Mouse (Mus musculus) CH12.LX (cell line): ENCODE measurements around the gene Ccdc93. TPM values are rescaled to one million over a fixed set of nuclear protein-coding genes. Genes with fewer than 3 reads are reported as not detected.

ENCODE experiments used
- DNase-seq: peaks from one replicate; pipeline ENCODE4 v3.0.0-alpha.2; 2013; ENCODE audit errors: extremely low read depth
- H3K27ac ChIP-seq: 2 replicates; pipeline ENCODE4 v1.5.1; 2012; ENCODE audit warnings: low read depth, mild to moderate bottlenecking, control low read depth, moderate library complexity; ENCODE audit not compliant: insufficient read depth
- H3K27me3 ChIP-seq: replicated peaks from 2 replicates; pipeline ENCODE3; 2012; ENCODE audit warnings: inconsistent platforms
- H3K36me3 ChIP-seq, 2 experiments: replicated peaks in 1 of 2; 2 replicates each; pipeline versions ENCODE3 to v1.6.1; 2012; ENCODE audit warnings: inconsistent platforms in 1 of 2, low read length in 1 of 2, mild to moderate bottlenecking in 1 of 2, mixed read lengths in 1 of 2, moderate library complexity in 1 of 2; ENCODE audit not compliant: control insufficient read depth in 1 of 2, insufficient read depth in 1 of 2
- H3K4me1 ChIP-seq, 2 experiments: 2 replicates each; pipeline ENCODE4 v1.6.1; 2012; ENCODE audit warnings: inconsistent platforms in 1 of 2, moderate library complexity in 1 of 2; ENCODE audit not compliant: insufficient read depth in 2 of 2, control insufficient read depth in 1 of 2
- H3K4me2 ChIP-seq: 2 replicates; pipeline ENCODE4 v1.6.1; 2012; ENCODE audit warnings: low read depth, mild to moderate bottlenecking, control low read depth; ENCODE audit not compliant: poor library complexity, insufficient read depth, severe bottlenecking
- H3K4me3 ChIP-seq, 3 experiments: fragments of 150-350 bp in 1 of 3; sonication (generic) in 1 of 3; replicated peaks in 1 of 3; 2 replicates each; pipeline versions ENCODE3 to v1.5.1; 2011 to 2012; ENCODE audit warnings: low read depth in 2 of 3, low read length in 2 of 3, mild to moderate bottlenecking in 2 of 3, moderate library complexity in 2 of 3, control low read depth in 1 of 3, improper control_type of control experiment in 1 of 3, inconsistent platforms in 1 of 3, mixed read lengths in 1 of 3; ENCODE audit not compliant: poor library complexity in 1 of 3
- H3K79me2 ChIP-seq: replicated peaks from 2 replicates; pipeline ENCODE4 v1.6.1; 2012; ENCODE audit warnings: mild to moderate bottlenecking, moderate library complexity; ENCODE audit not compliant: control insufficient read depth, poor library complexity, insufficient read depth, severe bottlenecking; ENCODE audit errors: extremely low read depth
- H3K9ac ChIP-seq: 2 replicates; pipeline ENCODE4 v1.6.1; 2012; ENCODE audit warnings: low read depth, mild to moderate bottlenecking, control low read depth, moderate library complexity; ENCODE audit not compliant: insufficient read depth
- H3K9me3 ChIP-seq: replicated peaks from 2 replicates; pipeline ENCODE3; 2012; ENCODE audit warnings: low read length, inconsistent platforms, mixed read lengths
- CHD1 ChIP-seq: IDR thresholded peaks from 2 replicates; pipeline ENCODE4 v1.6.1; 2012; ENCODE audit warnings: low read depth, low read length, improper control_type of control experiment, inconsistent platforms
- CHD2 ChIP-seq: IDR thresholded peaks from 2 replicates; pipeline ENCODE4 v1.6.1; 2011; ENCODE audit warnings: low read length, improper control_type of control experiment
- CTCF ChIP-seq, 2 experiments: IDR thresholded peaks in 1 of 2; conservative IDR thresholded peaks in 1 of 2; 2 replicates each; pipeline ENCODE4 v1.5.1; 2011 to 2012; ENCODE audit warnings: low read depth in 2 of 2, low read length in 2 of 2, improper control_type of control experiment in 1 of 2, inconsistent platforms in 1 of 2, mild to moderate bottlenecking in 1 of 2, moderate library complexity in 1 of 2
- ELF1 ChIP-seq: IDR thresholded peaks from 2 replicates; pipeline ENCODE4 v1.6.1; 2014; ENCODE audit warnings: low read depth, mild to moderate bottlenecking, inconsistent platforms, low read length, improper control_type of control experiment
- EP300 ChIP-seq: IDR thresholded peaks from 2 replicates; pipeline ENCODE4 v1.6.1; 2011; ENCODE audit warnings: low read length, improper control_type of control experiment
- ETS1 ChIP-seq: conservative IDR thresholded peaks from 2 replicates; pipeline ENCODE4 v1.6.1; 2012; ENCODE audit warnings: low read depth, mild to moderate bottlenecking, inconsistent platforms, low read length, improper control_type of control experiment, moderate library complexity
- GABPA ChIP-seq: IDR thresholded peaks from 2 replicates; pipeline ENCODE4 v1.6.1; 2012; ENCODE audit warnings: low read depth, low read length, improper control_type of control experiment, inconsistent platforms; ENCODE audit not compliant: insufficient replicate concordance
- IRF4 ChIP-seq: IDR thresholded peaks from 2 replicates; pipeline ENCODE4 v1.6.1; 2014; ENCODE audit warnings: low read depth, mild to moderate bottlenecking, inconsistent platforms, low read length, improper control_type of control experiment
- JUND ChIP-seq: conservative IDR thresholded peaks from 2 replicates; pipeline ENCODE4 v1.6.1; 2011; ENCODE audit warnings: low read depth, low read length, improper control_type of control experiment
- KAT2A ChIP-seq: IDR thresholded peaks from 2 replicates; pipeline ENCODE4 v1.6.1; 2012; ENCODE audit warnings: low read length, improper control_type of control experiment, inconsistent platforms; ENCODE audit not compliant: insufficient replicate concordance
- MAX ChIP-seq: IDR thresholded peaks from 2 replicates; pipeline ENCODE4 v1.6.1; 2011; ENCODE audit warnings: low read length, improper control_type of control experiment
- MXI1 ChIP-seq: IDR thresholded peaks from 2 replicates; pipeline ENCODE4 v1.6.1; 2011; ENCODE audit warnings: mild to moderate bottlenecking, low read depth, low read length, improper control_type of control experiment
- MYC ChIP-seq: IDR thresholded peaks from 2 replicates; pipeline ENCODE4 v1.6.1; 2011; ENCODE audit warnings: low read depth, mild to moderate bottlenecking, improper control_type of control experiment, low read length
- NRF1 ChIP-seq: IDR thresholded peaks from 2 replicates; pipeline ENCODE4 v1.6.1; 2014; ENCODE audit warnings: low read depth, mild to moderate bottlenecking, inconsistent platforms, low read length, improper control_type of control experiment, moderate library complexity
- POLR2A ChIP-seq: IDR thresholded peaks from 2 replicates; pipeline ENCODE4 v1.6.1; 2011; ENCODE audit warnings: low read depth, mild to moderate bottlenecking, improper control_type of control experiment, low read length
- RAD21 ChIP-seq: IDR thresholded peaks from 2 replicates; pipeline ENCODE4 v1.6.1; 2011; ENCODE audit warnings: low read depth, mild to moderate bottlenecking, low read length, improper control_type of control experiment, moderate library complexity
- SIN3A ChIP-seq: IDR thresholded peaks from 2 replicates; pipeline ENCODE4 v1.6.1; 2012; ENCODE audit warnings: low read length, improper control_type of control experiment, inconsistent platforms
- SMC3 ChIP-seq: IDR thresholded peaks from 2 replicates; pipeline ENCODE4 v1.6.1; 2011; ENCODE audit warnings: low read depth, low read length, improper control_type of control experiment
- TCF12 ChIP-seq: IDR thresholded peaks from 2 replicates; pipeline ENCODE4 v1.6.1; 2014; ENCODE audit warnings: low read depth, mild to moderate bottlenecking, inconsistent platforms, low read length, improper control_type of control experiment
- UBTF ChIP-seq: IDR thresholded peaks from 2 replicates; pipeline ENCODE4 v1.6.1; 2012; ENCODE audit warnings: low read depth, mild to moderate bottlenecking, inconsistent platforms, low read length, improper control_type of control experiment, moderate library complexity
- USF1 ChIP-seq: IDR thresholded peaks from 2 replicates; pipeline ENCODE4 v1.6.1; 2014; ENCODE audit warnings: low read depth, mild to moderate bottlenecking, inconsistent platforms, low read length, improper control_type of control experiment
- USF2 ChIP-seq: conservative IDR thresholded peaks from 2 replicates; pipeline ENCODE4 v1.6.1; 2011; ENCODE audit warnings: low read depth, low read length, improper control_type of control experiment
- ZC3H11A ChIP-seq: IDR thresholded peaks from 2 replicates; pipeline ENCODE4 v1.6.1; 2012; ENCODE audit warnings: low read depth, mild to moderate bottlenecking, inconsistent platforms, low read length, improper control_type of control experiment
- ZKSCAN1 ChIP-seq: IDR thresholded peaks from 2 replicates; pipeline ENCODE4 v1.6.1; 2012; ENCODE audit warnings: low read depth, inconsistent platforms, low read length, improper control_type of control experiment, borderline replicate concordance
- ZMIZ1 ChIP-seq: IDR thresholded peaks from 2 replicates; pipeline ENCODE4 v1.6.1; 2012; ENCODE audit warnings: low read depth, mild to moderate bottlenecking, inconsistent platforms, low read length, improper control_type of control experiment
- dilution Hi-C: fragments of 300-500 bp; cut with MboI; formaldehyde crosslinking; loops from 2 replicates; pipeline ENCODE4 v1.14.3; 2020; ENCODE audit warnings: low sequenced_read_pairs; ENCODE audit not compliant: extremely low pct_unique_long_range_greater_than_20kb, extremely low pct_ligation_motif_present
- in situ Hi-C: fragments of 300-500 bp; cut with MboI; formaldehyde crosslinking; loops from 3 replicates; pipeline ENCODE4 v1.14.3; 2019; ENCODE audit warnings: low sequenced_read_pairs, low pct_ligation_motif_present, low pct_unique_long_range_greater_than_20kb, mixed read lengths
- polyA plus RNA-seq: library from polyadenylated mRNA; unstranded; fragments of >175 nt; gene quantifications from 2 replicates; pipeline ENCODE4 v1.2.1, GENCODE M21; 2012; ENCODE audit warnings: low read depth; ENCODE audit not compliant: insufficient read length
- total RNA-seq, 2 experiments: library from RNA; depleted of rRNA; stranded (reverse); fragments of 300-350 nt in 1 of 2; fragments of >200 nt in 1 of 2; gene quantifications; 2 replicates each; pipeline ENCODE4 v1.2.3; 2012 to 2014

The Ccdc93 gene
- total and polyA plus RNA-seq, 3 experiments, result 21.0 to 34.0 (median 23.7) TPM

DNA sequence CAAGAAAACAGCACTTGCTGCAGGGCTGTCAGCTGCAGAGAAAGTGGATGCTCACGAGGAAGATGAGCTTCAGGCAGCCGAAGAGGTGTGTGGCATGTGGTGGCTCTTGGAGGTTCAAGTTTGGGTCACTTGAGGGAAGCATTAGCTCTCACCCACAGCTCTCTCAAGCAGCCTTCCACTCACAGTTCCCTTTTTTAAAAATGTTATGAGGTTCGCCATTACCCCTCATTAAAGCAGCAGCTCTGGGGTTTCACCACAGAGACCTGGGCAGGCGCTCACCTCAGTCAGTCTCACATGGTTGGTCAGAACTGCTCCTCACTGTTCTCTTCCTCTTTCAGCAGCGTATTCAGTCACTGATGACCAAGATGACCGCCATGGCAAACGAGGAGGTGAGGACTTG, 31.0 kb downstream of the Ccdc93 start (continued):
- TF ChIP-seq CHD1, result no peak
- no peak for TF ChIP-seq POLR2A
- no peak for TF ChIP-seq MXI1

DNA sequence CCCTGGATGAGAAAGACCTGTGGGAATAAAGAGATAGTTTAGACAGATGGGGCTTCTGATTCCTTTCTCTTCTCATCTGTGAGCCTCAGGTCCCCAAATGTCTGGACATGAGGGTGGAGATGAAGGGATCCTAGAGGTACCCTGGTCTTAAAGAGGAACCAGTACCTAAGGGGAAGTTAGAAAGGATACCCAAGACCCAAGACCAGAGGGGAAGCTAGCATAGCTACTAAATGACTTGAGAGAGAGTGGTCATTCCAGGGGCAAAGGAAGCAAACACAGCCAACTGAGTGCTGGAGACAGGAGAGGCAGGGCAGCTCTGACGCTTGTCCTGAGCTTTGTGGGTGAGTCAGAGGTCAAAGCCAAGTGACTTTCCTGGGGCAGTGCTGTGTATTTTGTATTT, 31.8 kb downstream of the Ccdc93 start:
- Histone ChIP-seq H3K4me2 (peak overlapping the region; percentile 8; the same call in 1 of the 2 replicates), H3K27me3 (no peaks in the 10 kb centered on the region), H3K79me2 (no peaks in the 10 kb centered on the region), H3K4me3 (no peak overlapping the region), H3K4me1 (peaks cover 3 to 54% of the 10 kb centered on the region in 2 experiments; a peak in 3 of 4 replicates), H3K27ac (peak overlapping the region; percentile 68), H3K36me3 (peaks cover 43 to 91% of the 10 kb centered on the region in 2 experiments), H3K9me3 (no peaks in the 10 kb centered on the region), H3K9ac (no peak overlapping the region)
- dilution Hi-C loops, result no loop called here
- no peak for TF ChIP-seq POLR2A
- TF ChIP-seq ZMIZ1, result no peak
- no peak for TF ChIP-seq MYC
- no peak for TF ChIP-seq ETS1
- no peak for TF ChIP-seq CHD2
- TF ChIP-seq USF2, result no peak
- TF ChIP-seq RAD21, result no peak
- TF ChIP-seq TCF12, result no peak
- TF ChIP-seq ELF1, result no peak
- TF ChIP-seq CTCF (conservative IDR thresholded peaks at IDR 0.05 in 1 of 2, IDR thresholded peaks at IDR 0.05 in 1 of 2; ENCODE audit: low read depth in 2 of 2, low read length in 2 of 2), result no peak
- no peak for TF ChIP-seq EP300
- no peak for TF ChIP-seq KAT2A
- TF ChIP-seq UBTF, result no peak
- no peak for TF ChIP-seq SMC3
- no peak for TF ChIP-seq USF1
- no peak for TF ChIP-seq ZKSCAN1
- TF ChIP-seq MAX, result no peak
- in situ Hi-C loops, result no loop called here
- DNase-seq, result peak; percentile 21

DNA sequence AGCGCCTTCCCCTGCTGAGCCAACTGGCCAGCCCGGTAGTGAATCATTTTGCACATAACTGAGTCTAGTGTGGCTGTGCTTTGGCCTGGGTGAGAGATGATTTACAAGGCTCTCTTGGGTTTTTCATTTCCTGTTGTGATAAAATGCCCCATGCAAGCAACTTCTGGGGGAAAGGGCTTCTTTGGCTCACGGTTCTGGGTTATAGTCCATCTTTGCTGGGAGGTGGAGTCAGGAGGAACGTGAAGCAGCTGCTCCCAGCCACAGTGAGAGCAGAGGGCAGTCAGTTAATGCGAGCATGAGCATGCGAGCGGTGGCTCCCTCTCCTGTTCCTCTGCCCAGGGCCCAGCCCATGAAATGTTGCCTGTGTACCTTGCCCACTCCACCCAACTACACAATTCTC, 33.0 kb downstream of the Ccdc93 start:
- no peak overlapping the region for H3K4me3 ChIP-seq
- no peaks in the 10 kb centered on the region for H3K27me3 ChIP-seq
- H3K36me3 ChIP-seq, result peaks cover 47 to 96% of the 10 kb centered on the region in 2 experiments
- no peaks in the 10 kb centered on the region for H3K9me3 ChIP-seq
- in situ Hi-C loops (no loop called here), dilution Hi-C loops (no loop called here)
- H3K9ac ChIP-seq, result no peak overlapping the region
- no peak for TF ChIP-seq NRF1
- no peak for TF ChIP-seq POLR2A
- TF ChIP-seq ELF1, result no peak
- no peak for TF ChIP-seq CHD1
- TF ChIP-seq USF2, result no peak
- no peak for TF ChIP-seq RAD21
- TF ChIP-seq ETS1, result no peak
- no peak for TF ChIP-seq JUND
- TF ChIP-seq TCF12, result no peak
- TF ChIP-seq ZKSCAN1, result no peak
- no peak for TF ChIP-seq SIN3A
- no peak for TF ChIP-seq GABPA
- no peak for TF ChIP-seq KAT2A
- no peak for TF ChIP-seq IRF4
- TF ChIP-seq ZC3H11A, result no peak
- DNase-seq, result no peak
- no peak overlapping the region for H3K4me2 ChIP-seq
- no peaks in the 10 kb centered on the region for H3K79me2 ChIP-seq
- peaks cover 3 to 54% of the 10 kb centered on the region in 2 experiments; a peak in 3 of 4 replicates for H3K4me1 ChIP-seq
- no peak overlapping the region for H3K27ac ChIP-seq
